Mouse (Mus musculus) WW6 (cell line): ENCODE results near the gene Scn10a.

ENCODE experiments used
- DNase-seq: peaks from one replicate; pipeline ENCODE4 v3.0.0-alpha.2; 2013; ENCODE audit warnings: low read depth, low spot score

Scn10a gene

DNA sequence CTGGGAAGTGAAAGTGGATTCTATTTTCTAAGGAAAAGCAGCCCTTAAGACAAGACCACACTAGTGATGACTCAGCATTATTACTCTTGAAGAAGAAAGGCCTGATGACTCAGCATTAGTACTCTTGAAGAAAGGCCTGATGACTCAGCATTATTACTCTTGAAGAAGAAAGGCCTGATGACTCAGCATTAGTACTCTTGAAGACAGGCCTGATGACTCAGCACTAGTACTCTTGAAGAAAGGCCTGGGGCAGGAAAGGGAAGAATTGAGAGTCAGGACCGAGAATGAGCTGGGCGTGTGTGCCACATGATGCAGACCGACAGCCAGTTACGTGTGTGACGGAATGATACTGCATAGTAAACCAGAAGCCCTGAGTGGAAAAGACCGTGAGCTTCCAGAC is 77.1 kb downstream of the Scn10a start:
- no peak for DNase-seq

DNA sequence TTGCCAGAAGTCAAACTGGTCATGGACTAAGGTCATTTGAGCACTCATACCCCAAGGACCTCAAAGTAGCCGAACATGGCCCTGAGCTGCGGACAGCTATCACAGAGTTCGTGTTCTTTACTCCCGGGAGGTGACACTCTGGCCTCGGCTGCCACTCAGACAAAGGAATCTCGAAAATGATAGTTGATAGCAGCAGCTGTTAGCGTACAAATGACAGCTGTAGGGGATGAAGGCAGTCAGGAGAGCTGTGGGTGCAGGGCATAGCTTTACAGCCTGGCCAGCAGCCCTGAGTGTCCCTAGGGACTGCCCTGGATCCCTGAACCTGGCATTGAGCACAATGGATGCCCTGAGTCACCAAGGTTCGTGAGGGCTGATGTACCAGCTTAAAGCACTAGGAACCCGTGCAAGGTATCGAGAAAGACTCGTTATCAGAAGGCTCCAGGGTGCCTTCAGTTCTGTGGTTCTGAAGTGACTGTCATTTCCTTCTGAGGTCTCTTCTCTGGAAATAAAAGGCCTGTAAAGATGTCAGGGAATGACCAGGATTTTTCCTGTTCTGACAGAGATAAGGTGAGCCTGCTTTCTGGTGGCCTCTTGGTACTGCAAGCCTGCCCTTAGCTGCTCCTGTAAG is 84.8 kb downstream of the Scn10a start:
- no peak for DNase-seq

DNA sequence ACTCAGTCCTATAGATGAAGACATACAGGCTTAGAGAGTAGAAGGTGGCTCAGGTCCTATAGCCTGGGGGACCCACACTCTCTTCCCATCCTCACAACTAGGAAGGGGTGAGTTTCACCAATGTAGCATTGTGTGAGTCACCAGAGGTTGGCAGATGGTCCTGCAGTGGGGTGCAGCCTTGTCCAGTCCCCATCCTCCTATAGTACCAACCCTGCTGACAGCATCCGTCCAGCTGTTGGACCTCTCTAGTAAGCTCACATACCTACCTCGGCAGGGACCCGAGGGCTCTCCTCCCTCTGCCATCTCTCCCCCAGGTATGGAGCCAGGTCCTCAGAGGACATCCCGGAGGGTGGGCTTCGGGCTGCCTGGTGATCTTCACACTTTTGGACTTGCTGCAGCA is 85.6 kb downstream of the Scn10a start:
- no peak for DNase-seq

DNA sequence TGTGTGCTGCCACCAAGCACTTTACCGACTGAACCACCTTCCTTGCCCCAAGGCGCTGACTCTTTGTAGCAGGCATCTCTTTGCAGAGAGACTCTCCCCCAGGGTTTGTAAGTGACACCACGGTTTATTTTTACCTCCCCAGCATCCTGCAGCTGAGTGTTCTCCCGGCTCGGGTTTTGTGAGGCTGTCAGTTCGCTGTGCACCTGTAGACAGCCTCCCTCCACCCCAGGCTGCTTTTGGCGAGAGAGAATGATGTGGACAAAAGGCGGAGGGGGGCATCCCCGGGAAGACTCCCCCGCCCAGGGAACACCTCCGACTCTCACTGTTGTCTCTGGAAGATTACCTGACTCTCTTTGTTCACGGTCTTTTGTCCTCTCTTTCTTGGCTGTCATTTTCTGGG is 86.3 kb downstream of the Scn10a start:
- DNase-seq = no peak

DNA sequence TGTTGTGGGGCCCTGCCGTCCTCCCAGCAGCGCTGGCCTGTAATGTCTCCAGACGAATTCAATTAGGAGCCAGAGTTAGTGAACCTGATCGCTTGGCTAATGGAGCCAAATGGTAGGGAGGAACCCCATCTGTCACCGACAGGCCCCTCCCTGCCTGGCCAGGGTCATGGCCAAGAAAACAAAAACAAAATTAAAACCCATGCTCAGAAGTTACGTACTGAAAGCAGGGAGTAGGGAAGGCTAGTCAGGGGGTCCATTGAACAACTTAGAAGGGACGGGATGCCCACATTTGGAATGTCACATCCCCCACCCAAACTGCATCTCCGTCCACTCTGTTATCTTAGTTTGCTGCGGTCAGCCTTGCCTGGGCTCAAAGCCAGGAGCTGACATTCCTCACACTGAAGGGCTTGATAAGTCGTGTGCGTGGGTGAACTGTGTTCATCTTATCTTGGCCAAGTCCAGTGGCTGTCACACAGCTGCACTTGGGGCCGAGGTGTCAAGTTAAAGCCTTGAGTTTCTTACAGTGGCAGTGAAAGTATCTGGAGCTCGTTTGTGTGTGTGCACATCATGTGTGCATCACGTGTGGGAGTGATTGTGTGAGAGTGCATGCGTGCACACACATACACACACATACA is 87.1 kb downstream of the Scn10a start:
- DNase-seq = no peak

DNA sequence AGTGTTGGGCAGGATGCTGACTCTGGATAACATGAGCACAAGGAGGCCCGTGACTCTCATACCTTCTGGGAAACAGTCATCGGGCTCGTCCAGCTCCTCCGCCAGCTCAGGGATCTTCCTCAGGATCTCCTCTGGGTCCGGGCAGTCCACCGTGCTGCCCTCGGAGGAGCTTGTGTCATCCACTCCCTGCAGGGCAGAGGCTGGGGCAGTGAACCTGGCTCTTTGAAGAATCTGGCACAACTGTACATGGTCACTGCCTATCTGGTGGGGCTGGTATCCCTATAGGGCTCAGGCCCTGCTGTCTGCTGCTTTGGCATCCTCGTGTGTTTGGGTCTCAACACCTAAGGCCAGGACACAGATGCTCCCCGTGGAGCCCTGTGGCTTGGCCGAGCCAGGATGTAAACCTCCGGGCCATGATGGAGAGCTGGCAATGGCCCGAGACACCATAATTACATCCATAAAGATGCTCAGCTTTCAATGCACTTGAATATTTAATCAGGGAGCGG is 87.7 kb downstream of the Scn10a start:
- no peak for DNase-seq

DNA sequence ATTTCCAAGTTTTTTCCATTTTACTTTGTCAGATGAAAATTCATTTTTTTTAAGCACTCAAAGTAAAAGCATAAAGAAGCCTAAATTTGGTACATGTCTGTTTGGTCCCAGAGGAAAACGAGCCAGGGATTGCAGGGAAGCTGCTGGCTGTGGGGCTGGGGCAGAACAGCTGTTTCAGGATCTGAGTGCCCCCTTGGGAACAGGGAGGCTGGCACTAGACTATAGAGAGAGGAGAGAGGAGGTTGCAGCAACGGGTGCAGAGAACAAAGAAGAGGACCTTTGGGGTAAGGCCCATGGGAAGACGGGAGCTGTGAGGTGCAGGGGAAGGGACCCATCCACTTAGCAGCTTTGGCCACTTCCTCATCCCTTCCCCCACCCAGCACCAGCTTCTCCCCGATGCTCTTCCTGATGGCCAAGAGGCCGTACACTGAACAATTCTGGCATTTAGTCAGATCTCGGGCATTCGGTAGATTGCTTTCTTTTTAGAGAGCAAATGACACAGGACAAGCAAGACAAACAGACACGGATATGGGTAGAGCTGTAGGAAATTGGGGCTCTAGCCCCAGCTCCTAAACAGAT is 90.3 kb downstream of the Scn10a start:
- no peak for DNase-seq

DNA sequence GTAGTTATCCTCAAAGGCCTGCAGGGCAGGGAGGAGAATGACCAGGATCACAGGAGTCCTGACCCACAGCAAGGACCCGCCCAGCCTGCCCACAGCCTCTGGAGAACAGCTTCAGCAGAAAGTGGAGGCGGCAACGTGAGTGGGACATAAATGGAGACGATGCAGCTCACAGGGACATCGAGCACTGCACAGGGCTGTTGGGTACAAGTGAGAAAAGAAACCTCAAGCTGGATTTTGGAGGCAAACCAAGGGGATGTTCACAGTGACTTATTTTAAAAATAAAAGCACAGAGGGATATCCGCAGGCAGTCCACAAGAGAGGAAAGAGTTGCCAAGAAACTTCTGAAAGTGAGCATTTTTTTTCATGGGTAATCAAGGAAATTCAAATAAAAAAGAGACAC is 91.9 kb downstream of the Scn10a start:
- no peak for DNase-seq

DNA sequence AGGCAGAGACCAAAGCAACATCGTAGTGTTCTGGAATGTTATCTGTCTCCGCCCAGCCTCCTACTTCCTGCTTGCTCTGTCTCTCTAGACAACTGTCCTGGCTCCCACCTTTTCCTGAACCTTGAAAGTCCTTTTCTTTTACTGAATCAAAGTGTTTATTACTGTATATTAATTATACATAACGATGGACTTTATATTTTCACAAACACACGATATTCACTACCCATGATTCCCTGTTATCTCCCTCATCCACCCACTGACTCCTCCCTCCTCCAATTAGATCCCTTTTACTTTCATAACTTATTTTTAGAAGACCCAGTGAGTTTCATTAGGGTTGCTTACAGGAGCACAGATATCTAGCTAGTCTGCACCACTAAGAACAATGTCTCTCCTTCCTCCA is 95.0 kb downstream of the Scn10a start:
- no peak for DNase-seq

DNA sequence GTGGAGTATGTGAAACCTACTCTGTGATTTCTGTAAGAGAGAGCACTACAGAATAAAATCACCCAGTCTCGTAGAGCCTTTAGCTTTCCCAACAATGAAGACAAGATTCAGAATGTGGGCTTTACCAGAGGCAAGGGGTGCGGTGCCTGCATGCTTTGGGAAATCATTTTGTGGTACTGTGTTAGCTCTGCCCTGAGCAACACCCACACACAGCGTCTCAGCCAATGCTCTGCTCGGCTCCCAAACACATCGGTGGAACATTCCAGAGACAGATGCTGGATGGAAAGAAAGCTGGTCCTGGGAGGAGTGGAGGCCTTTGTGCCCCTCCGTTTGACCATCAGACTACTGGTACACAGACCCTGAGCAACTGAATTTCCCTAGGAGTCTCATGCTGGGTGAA is 104.3 kb downstream of the Scn10a start:
- DNase-seq = no peak

DNA sequence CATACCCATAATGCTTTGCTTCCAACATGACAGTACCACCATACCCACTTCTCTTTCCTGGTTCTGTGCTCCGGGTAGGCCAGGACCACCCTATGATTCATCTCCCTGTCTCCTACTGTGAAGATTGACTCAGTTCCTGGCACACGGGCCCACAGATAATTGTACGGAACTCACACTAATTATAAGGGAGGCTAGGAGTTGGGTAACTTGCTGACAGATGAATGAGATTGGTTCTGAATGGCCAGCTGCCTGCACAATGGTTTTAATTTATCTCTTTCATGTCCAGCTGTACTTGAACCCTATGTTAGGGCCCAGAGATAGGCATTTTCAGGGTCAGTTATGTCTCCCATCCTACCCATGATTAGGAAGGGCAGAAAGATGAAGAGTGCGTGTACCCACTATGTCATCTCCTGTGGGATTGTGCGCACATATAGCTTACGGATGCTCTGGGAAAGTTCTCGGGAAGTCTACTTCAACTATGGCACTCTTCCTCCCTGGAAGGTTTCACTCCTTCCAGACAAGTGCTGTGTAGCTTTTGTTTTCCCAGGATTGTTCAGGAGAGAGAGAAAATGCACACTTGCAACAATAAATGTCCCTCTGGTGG is 108.5 kb downstream of the Scn10a start:
- no peak for DNase-seq

DNA sequence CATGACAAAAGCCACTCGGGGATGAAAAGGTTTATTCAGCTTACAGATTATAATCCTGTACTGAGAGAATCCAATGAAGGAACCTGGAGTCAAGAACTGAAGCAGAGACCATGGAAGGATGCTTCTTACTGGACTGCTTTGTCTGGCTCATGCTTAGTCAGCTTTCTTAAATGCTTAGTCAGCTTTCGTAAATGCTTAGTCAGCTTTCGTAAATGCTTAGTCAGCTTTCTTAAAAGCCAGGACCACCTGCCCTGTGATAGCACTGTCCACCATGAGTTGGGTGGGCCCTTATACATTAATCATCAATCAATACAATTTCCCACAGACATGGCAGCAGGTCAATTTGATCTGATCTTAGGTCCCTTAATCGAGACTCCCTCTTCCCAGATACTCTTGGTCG is 112.2 kb downstream of the Scn10a start:
- no peak for DNase-seq

DNA sequence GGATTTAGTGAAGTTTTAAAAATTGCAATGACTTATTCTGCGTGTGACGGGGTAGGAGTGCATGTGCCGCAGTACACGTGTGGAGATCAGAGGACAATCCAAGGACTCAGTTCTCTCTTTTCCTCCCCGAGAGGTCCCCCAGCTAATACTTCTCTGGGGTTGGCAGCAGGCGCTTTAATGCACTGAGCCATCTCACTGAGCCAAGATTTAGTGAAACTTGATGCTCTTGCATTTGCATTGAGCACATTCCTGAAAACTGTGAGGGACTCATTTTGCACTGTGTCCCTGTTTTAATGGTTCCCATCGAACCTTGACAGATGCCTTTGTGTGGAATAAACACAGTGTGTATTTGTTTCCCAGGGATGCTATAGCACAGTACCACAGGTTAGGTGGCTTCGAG is 114.5 kb downstream of the Scn10a start:
- DNase-seq = no peak

DNA sequence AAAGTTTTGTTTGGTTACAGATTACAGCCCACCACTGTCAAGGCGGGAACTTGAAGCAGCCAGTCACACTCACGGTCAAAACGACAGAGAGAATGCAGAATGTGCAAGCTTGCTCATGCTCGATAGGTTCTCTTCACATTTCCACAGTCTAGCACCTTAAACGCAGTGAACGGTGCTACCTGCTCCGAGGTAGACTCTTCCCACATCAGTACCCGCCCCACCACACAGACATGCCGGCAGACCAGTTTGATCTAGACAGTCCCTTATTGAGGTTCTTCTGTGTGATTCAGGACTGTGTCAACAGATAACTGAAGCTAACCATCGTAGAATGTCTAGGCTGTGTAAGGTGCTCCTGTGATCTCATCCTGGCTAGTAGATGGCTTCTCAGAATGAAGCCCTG is 120.6 kb downstream of the Scn10a start:
- DNase-seq = no peak

DNA sequence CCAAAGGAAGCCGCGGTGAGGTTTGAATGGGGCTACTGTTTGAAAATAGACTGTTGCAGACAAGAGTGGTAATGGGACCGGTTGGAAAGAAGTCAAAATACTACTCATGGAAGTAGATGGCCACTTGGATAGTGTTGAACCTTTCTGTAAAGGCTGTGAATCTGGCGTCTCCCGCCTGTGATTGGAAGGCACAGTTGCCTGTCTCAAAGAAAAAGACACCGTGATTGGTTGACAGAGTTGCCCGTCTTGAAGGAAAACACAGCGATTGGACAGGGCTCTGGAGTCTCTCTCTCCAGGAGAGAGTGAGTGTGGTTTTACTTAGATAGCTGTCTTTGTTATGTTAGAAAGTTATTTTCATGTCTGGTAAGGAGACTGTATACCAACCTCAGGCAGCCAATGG is 121.8 kb downstream of the Scn10a start:
- peak; percentile 24 for DNase-seq

DNA sequence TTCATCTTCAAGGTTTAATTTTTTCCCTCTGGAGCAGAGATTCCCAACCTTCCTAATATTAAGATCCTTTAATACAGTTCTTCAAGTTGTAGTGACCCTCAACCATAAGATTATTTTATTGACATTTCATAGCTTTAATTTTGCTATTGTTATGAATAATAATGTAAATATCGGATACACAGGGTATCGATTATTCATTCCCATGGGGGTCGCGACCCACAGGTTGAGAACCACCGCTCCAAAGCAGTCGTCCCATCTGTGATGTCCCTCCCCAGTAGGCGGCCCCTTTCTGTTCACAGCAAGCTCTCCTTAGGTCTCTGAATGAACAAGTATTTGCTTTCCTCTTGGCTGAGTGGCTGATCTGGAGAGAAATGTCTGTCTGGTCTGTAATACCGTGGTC is 129.5 kb downstream of the Scn10a start:
- no peak for DNase-seq

DNA sequence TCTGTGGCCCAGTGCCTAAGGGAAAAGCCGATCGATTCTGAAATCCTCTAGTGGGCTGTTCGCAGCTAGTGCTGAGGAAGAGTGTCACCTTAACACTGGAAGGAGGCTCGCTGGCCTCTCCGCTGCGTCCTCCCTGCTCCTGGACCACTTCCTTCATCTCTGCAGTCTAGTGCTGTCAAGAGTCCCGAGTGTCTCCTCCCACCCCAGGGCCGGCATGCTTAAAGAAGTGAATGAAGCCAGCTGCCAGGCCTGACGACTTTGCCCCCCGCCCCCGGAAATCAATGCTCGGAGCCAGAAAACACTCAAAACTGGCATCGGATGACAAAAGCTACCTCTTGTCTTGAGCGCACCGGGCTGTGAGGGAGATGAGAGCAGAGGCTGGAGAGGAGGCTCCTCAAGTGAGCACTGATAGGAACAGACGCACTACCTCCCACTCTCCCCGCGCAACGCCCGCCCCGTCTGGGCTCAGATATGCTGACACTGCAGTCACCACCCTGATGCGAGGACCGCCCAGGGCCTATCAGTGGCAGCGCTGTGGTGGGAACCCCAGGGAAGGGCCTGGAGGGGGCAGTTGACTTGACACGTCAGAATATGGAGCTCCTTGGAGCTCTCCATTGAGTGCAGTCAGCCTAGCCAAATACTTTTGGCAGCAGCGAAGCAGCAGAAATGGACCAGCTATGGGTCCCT is 130.2 kb downstream of the Scn10a start:
- no peak for DNase-seq

DNA sequence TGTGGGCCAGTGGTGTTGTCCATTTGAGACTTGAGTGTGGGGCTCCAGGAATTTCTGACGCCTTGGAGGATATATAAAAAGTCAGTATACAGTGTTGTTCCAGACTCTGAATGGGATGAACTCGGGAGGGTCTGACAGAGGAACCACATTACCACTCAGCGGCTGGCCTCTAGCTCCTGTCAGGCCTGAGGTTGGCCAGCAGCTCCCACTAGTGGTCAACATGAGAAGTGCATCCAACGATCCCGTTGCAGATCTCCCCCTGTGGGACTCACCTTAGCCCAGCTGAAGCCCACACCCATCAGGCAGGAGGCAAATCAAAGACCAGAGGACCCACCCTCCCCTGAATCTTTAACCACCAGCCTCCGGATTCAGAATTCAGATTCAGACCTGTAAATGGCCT is 138.5 kb downstream of the Scn10a start:
- DNase-seq = no peak

DNA sequence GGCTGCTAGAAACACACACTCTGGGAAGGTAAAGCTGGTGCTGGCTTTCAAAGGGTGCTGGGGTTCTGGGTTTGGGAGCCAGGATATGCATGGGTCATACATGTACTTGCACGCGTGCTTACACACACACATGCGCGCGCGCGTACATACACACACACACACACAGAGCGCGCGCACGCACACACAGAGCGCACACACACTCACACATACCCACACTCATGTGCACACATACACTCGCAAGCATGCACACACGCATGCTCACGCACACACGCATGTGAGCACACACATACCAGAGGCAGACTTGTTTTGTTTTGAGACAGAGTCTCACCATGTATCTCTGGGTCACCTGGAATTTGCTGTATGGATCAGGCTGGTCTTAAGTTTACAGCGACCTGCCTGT is 138.9 kb downstream of the Scn10a start:
- no peak for DNase-seq

DNA sequence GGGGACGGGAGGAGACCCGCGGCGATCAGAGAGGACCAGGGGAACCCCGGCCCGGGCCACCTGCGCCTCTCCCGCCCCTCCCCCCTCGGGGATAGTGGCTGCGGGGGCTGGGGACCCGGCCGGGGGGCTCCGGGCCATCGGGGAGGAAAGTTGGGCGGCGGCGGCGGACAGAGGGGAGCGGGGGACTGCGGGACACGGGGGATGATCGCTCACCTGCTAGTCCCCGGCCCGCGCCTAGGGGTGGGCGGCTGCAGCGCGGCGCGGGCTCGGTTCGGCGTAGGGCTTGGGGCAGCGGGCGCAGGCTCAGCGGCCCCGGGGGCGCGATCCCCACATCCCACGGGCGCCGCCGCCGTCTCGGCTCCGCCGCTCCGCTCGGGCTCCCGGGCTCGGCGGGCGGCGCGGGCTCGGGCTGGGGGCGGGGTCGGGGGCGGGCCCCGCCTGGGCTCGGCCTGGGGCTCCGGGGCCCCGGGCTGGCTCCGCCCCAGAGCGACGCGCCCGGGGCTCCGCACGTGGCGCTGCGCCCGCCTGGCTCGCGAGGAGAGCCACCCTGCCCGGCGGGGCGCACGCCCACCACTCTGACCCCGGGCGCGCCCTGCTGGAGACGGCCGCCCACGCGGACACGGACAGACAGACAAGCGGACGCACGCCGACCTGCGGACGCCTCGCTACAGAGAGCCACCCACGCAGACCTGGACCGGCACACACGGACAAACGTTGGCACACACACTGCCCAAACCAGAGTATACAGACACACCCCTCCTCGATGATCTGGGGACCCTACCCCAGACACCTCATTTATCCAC is 140.3 kb downstream of the Scn10a start, which contains the start of gene Scn5a:
Scn5a (minus strand) TSS at position 381 of the 803 bp plus-strand sequence.
- DNase-seq = no peak

DNA sequence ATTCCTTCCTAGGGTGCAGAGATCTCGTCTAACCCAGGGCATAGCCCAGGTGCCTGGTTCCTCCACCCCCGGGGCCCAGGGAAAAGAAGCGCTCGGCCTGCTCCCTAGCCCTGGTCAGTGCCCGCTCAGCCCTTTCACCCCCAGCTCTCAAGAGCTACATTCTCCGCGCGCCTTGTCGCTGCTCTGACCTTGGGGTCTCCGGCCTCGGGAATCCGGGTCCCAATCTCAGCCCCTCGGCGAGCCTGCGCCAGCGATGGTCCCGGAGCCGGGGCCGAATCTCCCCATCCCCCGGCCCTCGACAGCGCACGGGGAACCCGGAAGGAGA is 140.8 kb downstream of the Scn10a start:
- DNase-seq = no peak

DNA sequence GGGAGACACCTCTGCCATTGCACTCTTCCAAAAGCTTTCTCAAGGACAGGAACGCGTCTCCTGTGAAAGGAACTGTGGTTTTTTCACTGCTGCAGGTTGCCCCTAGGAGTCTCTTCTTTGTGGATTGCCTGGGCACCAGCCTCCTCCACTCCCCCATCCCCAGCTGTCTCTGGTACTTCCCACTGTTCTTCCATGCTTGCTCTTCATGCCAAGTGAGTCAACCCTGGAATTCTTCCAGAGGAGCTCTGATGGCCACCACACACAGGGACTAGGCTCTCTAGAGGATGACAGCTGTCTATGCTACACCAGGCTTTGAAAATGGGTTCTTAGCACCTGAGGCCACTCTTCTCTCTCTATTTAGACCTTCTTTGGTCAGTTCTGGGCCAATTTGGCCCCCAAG is 142.1 kb downstream of the Scn10a start:
- DNase-seq = no peak
